Mouse (Mus musculus): ENCODE measurements at regions not wholly inside any gene's neighbourhood (a gene's known extent, or its start where the extent isn't known, plus 50 kb on each side); places are given as distances from the start of the nearest gene placed in this dataset.

DNA sequence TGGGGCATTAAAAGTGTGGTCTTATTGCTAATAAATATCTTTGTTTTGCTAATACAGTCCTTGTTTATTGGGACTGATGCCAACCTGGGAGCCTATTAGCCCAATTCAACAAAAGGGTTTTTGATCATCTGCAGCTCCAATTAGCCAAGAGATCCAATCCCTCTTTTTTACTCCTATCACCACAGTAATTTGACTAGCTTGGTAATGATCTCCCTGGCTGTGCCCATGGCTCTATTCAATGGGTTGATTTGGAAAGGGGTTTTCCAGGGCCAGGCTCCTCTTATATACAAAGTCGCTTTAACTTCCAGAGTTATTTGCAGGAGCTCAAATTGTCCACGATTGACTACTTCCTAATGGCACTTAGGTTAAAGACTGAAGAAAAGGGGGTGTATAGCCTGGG, 145.1 kb upstream of the Adra1b start:
- TF ChIP-seq CTCF (IDR thresholded peaks at IDR 0.05; ENCODE audit: control insufficient read depth, insufficient read depth, insufficient replicate concordance, low read depth, low read length) (no peak), POLR2A (IDR thresholded peaks at IDR 0.05; ENCODE audit: control insufficient read depth, low read depth, low read length) (no peak)
- Histone ChIP-seq H3K27me3 (ENCODE audit: control insufficient read depth, insufficient read depth, low read length) (no peaks in the 10 kb centered on the region), H3K27ac (ENCODE audit: control insufficient read depth, insufficient read depth, low read depth, low read length) (no peak overlapping the region)

DNA sequence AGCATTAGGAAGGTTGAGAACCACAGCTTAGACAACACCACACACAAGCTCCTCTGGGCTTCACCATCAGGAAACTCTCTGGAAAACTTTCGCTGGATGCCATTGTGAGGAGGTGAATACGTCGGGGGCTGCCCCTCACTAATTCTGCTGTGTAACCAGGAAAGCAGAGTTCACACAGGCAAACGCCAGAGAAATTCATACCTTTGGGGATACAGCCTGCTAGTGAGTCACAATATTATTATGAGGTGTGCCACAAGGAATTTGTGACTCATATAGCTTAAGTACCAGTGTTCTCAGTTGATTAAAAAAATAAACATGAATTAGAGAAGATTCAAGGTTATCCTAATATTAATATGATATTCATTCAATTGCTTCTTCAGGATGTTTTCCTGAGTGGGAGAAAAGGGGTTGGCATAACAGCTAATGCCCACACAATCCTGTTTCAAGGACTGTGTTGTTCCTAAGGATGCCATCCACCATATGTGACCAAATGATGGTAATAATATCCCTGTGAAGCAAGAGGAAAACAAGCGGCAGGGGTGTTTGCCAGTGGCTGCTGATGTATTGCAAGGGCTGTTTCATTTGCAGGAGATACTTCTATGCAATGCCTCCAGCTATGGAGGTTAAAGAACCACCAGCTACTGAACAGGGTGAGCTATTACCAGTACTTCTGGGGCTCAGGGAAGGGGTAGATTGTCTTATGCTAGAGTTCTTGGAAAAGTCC, 148.4 kb upstream of the Adra1b start:
- TF ChIP-seq CTCF (IDR thresholded peaks at IDR 0.05; ENCODE audit: control insufficient read depth, insufficient read depth, insufficient replicate concordance, low read depth, low read length) (no peak), POLR2A (IDR thresholded peaks at IDR 0.05; ENCODE audit: control insufficient read depth, low read depth, low read length) (no peak)
- Histone ChIP-seq H3K4me1 (ENCODE audit: control insufficient read depth, insufficient read depth, low read length) (no peaks in the 10 kb centered on the region), H3K4me3 (ENCODE audit: control insufficient read depth, low read depth, low read length) (no peak overlapping the region), H3K27me3 (ENCODE audit: control insufficient read depth, insufficient read depth, low read length) (no peaks in the 10 kb centered on the region), H3K36me3 (ENCODE audit: control insufficient read depth, insufficient read depth, low read length) (no peaks in the 10 kb centered on the region), H3K27ac (ENCODE audit: control insufficient read depth, insufficient read depth, low read depth, low read length) (no peak overlapping the region)

More for the DNA sequence above, 145.1 kb upstream of the Adra1b start:
- no peaks in the 10 kb centered on the region for H3K36me3 ChIP-seq (ENCODE audit: control insufficient read depth, insufficient read depth, low read length)
- H3K4me3 ChIP-seq (ENCODE audit: control insufficient read depth, low read depth, low read length): no peak overlapping the region
- H3K4me1 ChIP-seq (ENCODE audit: control insufficient read depth, insufficient read depth, low read length): no peaks in the 10 kb centered on the region

DNA sequence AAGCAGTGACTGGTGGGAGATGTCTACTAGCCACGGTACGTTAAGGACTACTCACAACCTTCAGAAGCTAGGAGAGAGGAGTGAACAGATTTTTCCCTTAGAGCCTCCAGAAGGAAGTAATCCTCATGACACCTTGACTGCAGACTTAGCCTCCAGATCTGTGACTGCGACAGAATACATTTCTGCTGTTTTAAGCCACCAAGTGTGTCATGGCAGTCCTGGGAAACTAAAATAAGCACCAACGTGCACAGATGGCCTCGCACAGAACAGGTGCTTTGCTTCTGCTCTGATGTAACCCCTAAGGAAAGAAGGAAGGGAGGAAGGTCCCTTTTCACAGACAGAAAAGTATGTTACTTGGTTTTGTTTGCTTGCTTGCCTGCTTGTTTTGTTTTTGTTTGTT, 151.5 kb upstream of the Adra1b start:
- Histone ChIP-seq H3K4me1 (ENCODE audit: control insufficient read depth, insufficient read depth, low read length) (no peaks in the 10 kb centered on the region), H3K4me3 (ENCODE audit: control insufficient read depth, low read depth, low read length) (no peak overlapping the region), H3K36me3 (ENCODE audit: control insufficient read depth, insufficient read depth, low read length) (no peaks in the 10 kb centered on the region), H3K27ac (ENCODE audit: control insufficient read depth, insufficient read depth, low read depth, low read length) (no peak overlapping the region), H3K27me3 (ENCODE audit: control insufficient read depth, insufficient read depth, low read length) (no peaks in the 10 kb centered on the region)
- no peak for TF ChIP-seq POLR2A (IDR thresholded peaks at IDR 0.05; ENCODE audit: control insufficient read depth, low read depth, low read length)
- no peak for TF ChIP-seq CTCF (IDR thresholded peaks at IDR 0.05; ENCODE audit: control insufficient read depth, insufficient read depth, insufficient replicate concordance, low read depth, low read length)

- Histone ChIP-seq H3K4me1 (ENCODE audit: control insufficient read depth, insufficient read depth, low read length) (no peaks in the 10 kb centered on the region), H3K27me3 (ENCODE audit: control insufficient read depth, insufficient read depth, low read length) (no peaks in the 10 kb centered on the region), H3K27ac (ENCODE audit: control insufficient read depth, insufficient read depth, low read depth, low read length) (no peak overlapping the region), H3K4me3 (ENCODE audit: control insufficient read depth, low read depth, low read length) (no peak overlapping the region), H3K36me3 (ENCODE audit: control insufficient read depth, insufficient read depth, low read length) (no peaks in the 10 kb centered on the region)
- TF ChIP-seq CTCF (IDR thresholded peaks at IDR 0.05; ENCODE audit: control insufficient read depth, insufficient read depth, insufficient replicate concordance, low read depth, low read length) (no peak), POLR2A (IDR thresholded peaks at IDR 0.05; ENCODE audit: control insufficient read depth, low read depth, low read length) (no peak)
Observed at GRCm38 (mm10) chr11:44062446-44062845, 161.4 kb upstream of the Adra1b start.

- Histone ChIP-seq H3K36me3 (ENCODE audit: control insufficient read depth, insufficient read depth, low read length) (no peaks in the 10 kb centered on the region), H3K27me3 (ENCODE audit: control insufficient read depth, insufficient read depth, low read length) (no peaks in the 10 kb centered on the region), H3K4me3 (ENCODE audit: control insufficient read depth, low read depth, low read length) (no peak overlapping the region), H3K27ac (ENCODE audit: control insufficient read depth, insufficient read depth, low read depth, low read length) (no peak overlapping the region), H3K4me1 (ENCODE audit: control insufficient read depth, insufficient read depth, low read length) (no peaks in the 10 kb centered on the region)
- no peak for TF ChIP-seq POLR2A (IDR thresholded peaks at IDR 0.05; ENCODE audit: control insufficient read depth, low read depth, low read length)
- no peak for TF ChIP-seq CTCF (IDR thresholded peaks at IDR 0.05; ENCODE audit: control insufficient read depth, insufficient read depth, insufficient replicate concordance, low read depth, low read length)
Observed at GRCm38 (mm10) chr11:44066176-44066575, 165.2 kb upstream of the Adra1b start.

DNA sequence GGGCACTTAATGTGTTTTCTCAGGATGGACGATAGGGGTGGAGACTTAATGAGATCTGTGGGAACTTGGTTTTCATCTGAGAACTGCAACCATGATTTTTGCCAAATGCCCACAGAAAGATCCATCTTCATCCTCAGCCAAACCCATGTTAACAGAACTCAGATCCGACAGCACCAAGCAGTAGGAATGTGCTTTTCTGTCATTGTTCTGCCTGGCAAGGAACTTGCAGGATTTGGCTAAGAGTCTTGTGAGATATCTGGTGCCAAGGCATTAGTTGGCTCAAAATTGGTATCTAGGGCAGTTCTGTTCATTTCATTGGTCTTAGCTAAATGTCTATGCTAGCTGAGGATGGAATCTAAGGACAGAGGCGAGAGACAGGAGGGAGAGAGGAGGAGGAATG, 182.7 kb upstream of the Adra1b start:
- Histone ChIP-seq H3K4me3 (ENCODE audit: control insufficient read depth, low read depth, low read length) (no peak overlapping the region), H3K36me3 (ENCODE audit: control insufficient read depth, insufficient read depth, low read length) (no peaks in the 10 kb centered on the region), H3K27me3 (ENCODE audit: control insufficient read depth, insufficient read depth, low read length) (no peaks in the 10 kb centered on the region), H3K27ac (ENCODE audit: control insufficient read depth, insufficient read depth, low read depth, low read length) (no peak overlapping the region), H3K4me1 (ENCODE audit: control insufficient read depth, insufficient read depth, low read length) (no peaks in the 10 kb centered on the region)
- TF ChIP-seq POLR2A (IDR thresholded peaks at IDR 0.05; ENCODE audit: control insufficient read depth, low read depth, low read length) (no peak), CTCF (IDR thresholded peaks at IDR 0.05; ENCODE audit: control insufficient read depth, insufficient read depth, insufficient replicate concordance, low read depth, low read length) (no peak)

GRCm38 (mm10) chr11:44086951-44087350, 185.9 kb upstream of the Adra1b start:
- Histone ChIP-seq H3K4me3 (ENCODE audit: control insufficient read depth, low read depth, low read length) (no peak overlapping the region), H3K27ac (ENCODE audit: control insufficient read depth, insufficient read depth, low read depth, low read length) (no peak overlapping the region), H3K36me3 (ENCODE audit: control insufficient read depth, insufficient read depth, low read length) (no peaks in the 10 kb centered on the region), H3K4me1 (ENCODE audit: control insufficient read depth, insufficient read depth, low read length) (no peaks in the 10 kb centered on the region), H3K27me3 (ENCODE audit: control insufficient read depth, insufficient read depth, low read length) (no peaks in the 10 kb centered on the region)
- no peak for TF ChIP-seq POLR2A (IDR thresholded peaks at IDR 0.05; ENCODE audit: control insufficient read depth, low read depth, low read length)
- peak; percentile 30; the same call in 1 of the 2 replicates for TF ChIP-seq CTCF (IDR thresholded peaks at IDR 0.05; ENCODE audit: control insufficient read depth, insufficient read depth, insufficient replicate concordance, low read depth, low read length)
